In genomic region chrX:106872315-106872714, GRCm38 (mm10) we compare ENCODE assay signal across 24 mouse cellular contexts. TPM values are rescaled to one million over a fixed set of nuclear protein-coding genes. Genes with fewer than 3 reads are reported as not detected.
DNase-seq lines count a peak whose midpoint lies in the region; ATAC-seq and TF ChIP-seq lines count a peak whose summit lies in the region.
"Had no signal": no experiment of that assay in that cellular context is flagged by ENCODE, and none has a peak within 500 bp of the region (broad histone marks: within the 10 kb centered on the region; RNA-seq: fewer than 3 reads in every experiment).

No protein-coding gene starts in this region.

- no peak overlapping the region for H3K4me3 ChIP-seq in hindbrain, embryonic 14.5 days (replicated peaks; ENCODE audit: low read length)
- H3K4me3 ChIP-seq in hindbrain, embryonic 10.5 days: no peak overlapping the region
- no peak overlapping the region for H3K4me3 ChIP-seq in limb, embryonic 13.5 days
- no peak overlapping the region for H3K4me3 ChIP-seq in limb, embryonic 10.5 days
- no peak overlapping the region for H3K4me3 ChIP-seq in embryonic facial prominence, embryonic 14.5 days (ENCODE audit: low read depth, low read length)
- H3K4me3 ChIP-seq: heart, embryonic 15.5 days; liver, embryonic 15.5 days; megakaryocyte, embryonic 14.5 days; midbrain, embryonic 13.5 days had no signal

- H3K4me2 ChIP-seq in hindbrain, embryonic 14.5 days (replicated peaks): no peak overlapping the region
- H3K4me2 ChIP-seq in limb, embryonic 13.5 days (replicated peaks): no peak overlapping the region
- H3K4me2 ChIP-seq in embryonic facial prominence, embryonic 14.5 days (ENCODE audit: low read depth, low read length): no peak overlapping the region
- H3K4me2 ChIP-seq: heart, embryonic 15.5 days; liver, embryonic 15.5 days; midbrain, embryonic 13.5 days had no signal

- 50% methylated on average over 4 of the region's 4 CpGs for WGBS in hindbrain, embryonic 14.5 days
- 62% methylated on average over 4 of the region's 4 CpGs for WGBS in hindbrain, embryonic 10.5 days
- 41% methylated on average over 4 of the region's 4 CpGs for WGBS in limb, embryonic 13.5 days
- WGBS in limb, embryonic 10.5 days: 69% methylated on average over 4 of the region's 4 CpGs
- 29% methylated on average over 4 of the region's 4 CpGs for WGBS in embryonic facial prominence, embryonic 14.5 days

- H3K36me3 ChIP-seq in hindbrain, embryonic 14.5 days (replicated peaks; ENCODE audit: control insufficient read depth, insufficient read depth): no peaks in the 10 kb centered on the region
- H3K36me3 ChIP-seq in hindbrain, embryonic 10.5 days: no peaks in the 10 kb centered on the region
- no peaks in the 10 kb centered on the region for H3K36me3 ChIP-seq in limb, embryonic 13.5 days
- no peaks in the 10 kb centered on the region for H3K36me3 ChIP-seq in limb, embryonic 10.5 days
- no peaks in the 10 kb centered on the region for H3K36me3 ChIP-seq in embryonic facial prominence, embryonic 14.5 days (ENCODE audit: control insufficient read depth, insufficient read depth, low read length)
- H3K36me3 ChIP-seq: G1E; heart, embryonic 15.5 days; liver, embryonic 15.5 days; midbrain, embryonic 13.5 days had no signal

- no peak for TF ChIP-seq POLR2A in brain, embryonic 14.5 days (IDR thresholded peaks at IDR 0.05; ENCODE audit: borderline replicate concordance, extremely low read depth, insufficient read depth, insufficient read length, poor library complexity, severe bottlenecking)

- DNase-seq in hindbrain, embryonic 14.5 days (ENCODE audit: low spot score): peak; percentile 23
- DNase-seq in hindbrain, embryonic 10.5 days (ENCODE audit: low spot score): no peak
- DNase-seq in limb, embryonic 10.5 days (ENCODE audit: low spot score): no peak
- DNase-seq in brain, embryonic 14.5 days (ENCODE audit: low read depth): peak; percentile 5
- peak; percentile 71 for DNase-seq in embryonic facial prominence, embryonic 14.5 days (ENCODE audit: low spot score)
- DNase-seq in neural tube, embryonic 10.5 days (ENCODE audit: extremely low spot score, low spot score): no peak
- no peak for DNase-seq in right cerebral cortex, postnatal 25 days
- DNase-seq: adrenal gland, postnatal 36 days; B cell, adult 2 months; cerebellum, adult 11 months; cerebellum, postnatal 10 days; heart, postnatal 4 days; liver; lung, postnatal 36 days had no signal

- TF ChIP-seq CTCF in brain, embryonic 14.5 days (IDR thresholded peaks at IDR 0.05; ENCODE audit: borderline replicate concordance, extremely low read depth, insufficient read depth, insufficient read length): no peak

- H3K9me3 ChIP-seq in hindbrain, embryonic 14.5 days (ENCODE audit: control insufficient read depth, low read length): no peaks in the 10 kb centered on the region
- H3K9me3 ChIP-seq in hindbrain, embryonic 10.5 days: no peaks in the 10 kb centered on the region
- H3K9me3 ChIP-seq in limb, embryonic 13.5 days: no peaks in the 10 kb centered on the region
- H3K9me3 ChIP-seq in limb, embryonic 10.5 days (replicated peaks): no peaks in the 10 kb centered on the region
- H3K9me3 ChIP-seq in embryonic facial prominence, embryonic 14.5 days (ENCODE audit: control insufficient read depth, low read length): no peaks in the 10 kb centered on the region
- H3K9me3 ChIP-seq: G1E; heart, embryonic 15.5 days; liver, embryonic 15.5 days; megakaryocyte, embryonic 14.5 days; midbrain, embryonic 13.5 days had no signal

- no peak overlapping the region for H3K9ac ChIP-seq in hindbrain, embryonic 14.5 days
- H3K9ac ChIP-seq in limb, embryonic 13.5 days: no peak overlapping the region
- no peak overlapping the region for H3K9ac ChIP-seq in embryonic facial prominence, embryonic 14.5 days (ENCODE audit: low read depth, low read length)
- H3K9ac ChIP-seq: heart, embryonic 15.5 days; liver, embryonic 15.5 days; midbrain, embryonic 13.5 days had no signal

- H3K27me3 ChIP-seq in hindbrain, embryonic 14.5 days (ENCODE audit: control insufficient read depth, insufficient read depth, low read length): no peaks in the 10 kb centered on the region
- H3K27me3 ChIP-seq in hindbrain, embryonic 10.5 days (ENCODE audit: insufficient read depth, poor library complexity, severe bottlenecking): 0 out of 2 replicates have a peak, but pooled peaks cover 5% of the 10 kb centered on the region
- H3K27me3 ChIP-seq in limb, embryonic 13.5 days: no peaks in the 10 kb centered on the region
- peaks cover 29% of the 10 kb centered on the region for H3K27me3 ChIP-seq in limb, embryonic 10.5 days (ENCODE audit: low read depth, poor library complexity, severe bottlenecking)
- no peaks in the 10 kb centered on the region for H3K27me3 ChIP-seq in embryonic facial prominence, embryonic 14.5 days (replicated peaks; ENCODE audit: control insufficient read depth, insufficient read depth, low read length)
- H3K27me3 ChIP-seq: CH12.LX; heart, embryonic 15.5 days; liver, embryonic 15.5 days; midbrain, embryonic 13.5 days had no signal

- no peak for ATAC-seq in hindbrain, embryonic 14.5 days (ENCODE audit: low FRiP score)
- peak; percentile 88 for ATAC-seq in limb, embryonic 13.5 days (ENCODE audit: low FRiP score, low read depth)
- ATAC-seq in embryonic facial prominence, embryonic 14.5 days (ENCODE audit: low read depth): peak; percentile 84
- ATAC-seq: intestine, embryonic 16.5 days; midbrain, embryonic 13.5 days; Patski had no signal

- H3K4me1 ChIP-seq in hindbrain, embryonic 14.5 days (replicated peaks; ENCODE audit: control insufficient read depth, insufficient read depth, low read length): no peaks in the 10 kb centered on the region
- no peaks in the 10 kb centered on the region for H3K4me1 ChIP-seq in hindbrain, embryonic 10.5 days (replicated peaks)
- 0 out of 2 replicates have a peak, but pooled peaks cover 9% of the 10 kb centered on the region for H3K4me1 ChIP-seq in limb, embryonic 13.5 days
- 0 out of 2 replicates have a peak, but pooled peaks cover 6% of the 10 kb centered on the region for H3K4me1 ChIP-seq in limb, embryonic 10.5 days
- H3K4me1 ChIP-seq in embryonic facial prominence, embryonic 14.5 days (ENCODE audit: control insufficient read depth, insufficient read depth, low read length): no peaks in the 10 kb centered on the region
- H3K4me1 ChIP-seq: heart, embryonic 15.5 days; liver, embryonic 15.5 days; megakaryocyte, embryonic 14.5 days; midbrain, embryonic 13.5 days had no signal

- H3K27ac ChIP-seq in hindbrain, embryonic 14.5 days: no peak overlapping the region
- no peak overlapping the region for H3K27ac ChIP-seq in hindbrain, embryonic 10.5 days
- peak overlapping the region; percentile 44; the same call in 1 of the 2 replicates for H3K27ac ChIP-seq in limb, embryonic 13.5 days
- H3K27ac ChIP-seq in limb, embryonic 10.5 days: no peak overlapping the region; the same call in 1 of the 2 replicates
- H3K27ac ChIP-seq in embryonic facial prominence, embryonic 14.5 days (replicated peaks; ENCODE audit: low read depth, low read length): peak overlapping the region; percentile 67
- H3K27ac ChIP-seq: heart, embryonic 15.5 days; liver, embryonic 15.5 days; midbrain, embryonic 13.5 days had no signal

RNA-seq across cellular contexts. Expression of gene Rtl3, which starts 31.9 kb away (rescaled TPM):
- 0.29 and 0.47 TPM in 2 replicates for polyA plus RNA-seq in hindbrain, embryonic 14.5 days (2014; fragmentation: Nextera tagmentation; extraction: Ambion mirVana)
- polyA plus RNA-seq in hindbrain, embryonic 10.5 days (2016; fragmentation: Nextera tagmentation; extraction: Ambion mirVana): 0.24 and 0.63 TPM in 2 replicates
- polyA plus RNA-seq in limb, embryonic 13.5 days (2015; fragmentation: Nextera tagmentation; extraction: Ambion mirVana): 70.1 and 78.5 TPM in 2 replicates
- polyA plus RNA-seq in limb, embryonic 10.5 days (2016; fragmentation: Nextera tagmentation; extraction: Ambion mirVana): 0.35 and 2.3 TPM in 2 replicates
- 2.1 and 2.2 TPM in 2 replicates for polyA plus RNA-seq in brain, embryonic 14.5 days (2012; rRNA removed)
- polyA plus RNA-seq in embryonic facial prominence, embryonic 14.5 days (2014; fragmentation: Nextera tagmentation; extraction: Ambion mirVana): 114 and 129 TPM in 2 replicates
- polyA plus RNA-seq: cortical plate, adult 2 months; G1E; Patski had no signal

RNA-seq across cellular contexts. Expression of gene Lpar4, which starts 48.1 kb away (rescaled TPM):
- 7.1 and 7.6 TPM in 2 replicates for polyA plus RNA-seq in hindbrain, embryonic 14.5 days (2014; fragmentation: Nextera tagmentation; extraction: Ambion mirVana)
- 10.6 and 12.7 TPM in 2 replicates for polyA plus RNA-seq in hindbrain, embryonic 10.5 days (2016; fragmentation: Nextera tagmentation; extraction: Ambion mirVana)
- 45.1 and 47.7 TPM in 2 replicates for polyA plus RNA-seq in limb, embryonic 13.5 days (2015; fragmentation: Nextera tagmentation; extraction: Ambion mirVana)
- 15.9 and 23.3 TPM in 2 replicates for polyA plus RNA-seq in limb, embryonic 10.5 days (2016; fragmentation: Nextera tagmentation; extraction: Ambion mirVana)
- polyA plus RNA-seq in brain, embryonic 14.5 days (2012; rRNA removed): 2.9 and 3.9 TPM in 2 replicates
- 43.0 and 50.5 TPM in 2 replicates for polyA plus RNA-seq in embryonic facial prominence, embryonic 14.5 days (2014; fragmentation: Nextera tagmentation; extraction: Ambion mirVana)
- polyA plus RNA-seq: G1E, Patski had no signal

Comparison
In these comparisons a context has a peak if more than half of its experiments do, and no peak if none do; other contexts are left out.
1. DNase-seq: peak in hindbrain, embryonic 14.5 days (single experiment), brain, embryonic 14.5 days (single experiment) and embryonic facial prominence, embryonic 14.5 days (single experiment); none in hindbrain, embryonic 10.5 days (single experiment), limb, embryonic 10.5 days (single experiment), neural tube, embryonic 10.5 days (single experiment) and right cerebral cortex, postnatal 25 days (single experiment).
2. H3K27ac ChIP-seq: peak in limb, embryonic 13.5 days (single experiment) and embryonic facial prominence, embryonic 14.5 days (single experiment); none in hindbrain, embryonic 14.5 days (single experiment), hindbrain, embryonic 10.5 days (single experiment) and limb, embryonic 10.5 days (single experiment).
3. RNA of gene Rtl3, which starts 31.9 kb away (polyA plus RNA-seq): 114 to 129 TPM in embryonic facial prominence, embryonic 14.5 days and 70.1 to 78.5 TPM in limb, embryonic 13.5 days; 0.35 to 2.3 TPM in limb, embryonic 10.5 days, 2.1 to 2.2 TPM in brain, embryonic 14.5 days, 0.24 to 0.63 TPM in hindbrain, embryonic 10.5 days and 0.29 to 0.47 TPM in hindbrain, embryonic 14.5 days; every median in the first group is over 10 times any median in the second.